ENCODE assay signal across 10 mouse cellular contexts in genomic region chr8:88579246-88579645, GRCm38 (mm10). TPM values are rescaled to one million over a fixed set of nuclear protein-coding genes. Genes with fewer than 3 reads are reported as not detected.
DNase-seq lines count a peak whose midpoint lies in the region; ATAC-seq and TF ChIP-seq lines count a peak whose summit lies in the region.
"Had no signal": no experiment of that assay in that cellular context is flagged by ENCODE, and none has a peak within 500 bp of the region (broad histone marks: within the 10 kb centered on the region; RNA-seq: fewer than 3 reads in every experiment).

No protein-coding gene starts in this region.

- no peaks in the 10 kb centered on the region for H3K36me3 ChIP-seq in forebrain, embryonic 13.5 days (ENCODE audit: poor library complexity, severe bottlenecking)
- H3K36me3 ChIP-seq in intestine, embryonic 16.5 days (ENCODE audit: control insufficient read depth, insufficient read depth, low read length): no peaks in the 10 kb centered on the region
- H3K36me3 ChIP-seq in limb, embryonic 10.5 days: peaks cover 84% of the 10 kb centered on the region

- no peak overlapping the region for H3K4me2 ChIP-seq in forebrain, embryonic 13.5 days
- no peak overlapping the region for H3K4me2 ChIP-seq in intestine, embryonic 16.5 days (ENCODE audit: low read depth, low read length)

- no peak for ATAC-seq in forebrain, embryonic 13.5 days
- no peak for ATAC-seq in intestine, embryonic 16.5 days
- ATAC-seq in inflammation-experienced regulatory T-cells, adult 6 months: no peak

- no peaks in the 10 kb centered on the region for H3K27me3 ChIP-seq in forebrain, embryonic 13.5 days
- no peaks in the 10 kb centered on the region for H3K27me3 ChIP-seq in intestine, embryonic 16.5 days (replicated peaks; ENCODE audit: control insufficient read depth, insufficient read depth, low read length)
- H3K27me3 ChIP-seq in limb, embryonic 10.5 days (ENCODE audit: low read depth, poor library complexity, severe bottlenecking): no peaks in the 10 kb centered on the region

- WGBS in forebrain, embryonic 13.5 days: 31% methylated on average over 7 of the region's 7 CpGs
- 46% methylated on average over 7 of the region's 7 CpGs for WGBS in intestine, embryonic 16.5 days
- 43% methylated on average over 7 of the region's 7 CpGs for WGBS in limb, embryonic 10.5 days

- peaks cover 57% of the 10 kb centered on the region for H3K4me1 ChIP-seq in forebrain, embryonic 13.5 days
- peaks cover 20% of the 10 kb centered on the region for H3K4me1 ChIP-seq in intestine, embryonic 16.5 days (ENCODE audit: control insufficient read depth, insufficient read depth, low read length)
- peaks cover 32% of the 10 kb centered on the region for H3K4me1 ChIP-seq in limb, embryonic 10.5 days

- no peak overlapping the region for H3K9ac ChIP-seq in forebrain, embryonic 13.5 days
- no peak overlapping the region for H3K9ac ChIP-seq in intestine, embryonic 16.5 days (ENCODE audit: low read depth, low read length)

- no peak overlapping the region for H3K4me3 ChIP-seq in layer of hippocampus, adult 2 months
- no peak overlapping the region for H3K4me3 ChIP-seq in forebrain, embryonic 13.5 days
- no peak overlapping the region for H3K4me3 ChIP-seq in intestine, embryonic 16.5 days (ENCODE audit: low read length)
- no peak overlapping the region for H3K4me3 ChIP-seq in limb, embryonic 10.5 days
- H3K4me3 ChIP-seq: myocyte had no signal

- H3K9me3 ChIP-seq in forebrain, embryonic 13.5 days (replicated peaks): no peaks in the 10 kb centered on the region
- H3K9me3 ChIP-seq in intestine, embryonic 16.5 days (ENCODE audit: control insufficient read depth, low read length): no peaks in the 10 kb centered on the region
- no peaks in the 10 kb centered on the region for H3K9me3 ChIP-seq in limb, embryonic 10.5 days (replicated peaks)

- peak overlapping the region; percentile 28; the same call in 1 of the 2 replicates for H3K27ac ChIP-seq in layer of hippocampus, adult 2 months
- H3K27ac ChIP-seq in forebrain, embryonic 13.5 days: peak overlapping the region; percentile 62; the same call in 1 of the 2 replicates
- H3K27ac ChIP-seq in intestine, embryonic 16.5 days (ENCODE audit: low read length): 0 out of 2 replicates have a peak overlapping the region, but pooled peaks have one; percentile 38
- peak overlapping the region; percentile 42; the same call in 1 of the 2 replicates for H3K27ac ChIP-seq in limb, embryonic 10.5 days

- no peak for TF ChIP-seq CTCF in layer of hippocampus, adult 2 months (conservative IDR thresholded peaks at IDR 0.05)

- no peak for DNase-seq in layer of hippocampus, adult 2 months (ENCODE audit: low spot score in 2 of 2)
- no peak for DNase-seq in layer of hippocampus, adult 9-11 months
- no peak for DNase-seq in limb, embryonic 10.5 days (ENCODE audit: low spot score)
- DNase-seq in spleen, postnatal 14 days (ENCODE audit: low spot score in 2 of 2): no peak
- DNase-seq: heart, postnatal 14 days had no signal

RNA-seq across cellular contexts. Expression of gene Snx20, which starts 56.7 kb away (rescaled TPM):
- 1 to 10 TPM; 1.4 to 2.0 TPM for total RNA-seq in layer of hippocampus, adult 2 months (2021)
- 0.47 and 0.80 TPM in 2 replicates for polyA plus RNA-seq in forebrain, embryonic 13.5 days (2015; fragmentation: Nextera tagmentation; extraction: Ambion mirVana)
- polyA plus RNA-seq in intestine, embryonic 16.5 days (2015; fragmentation: Nextera tagmentation; extraction: Ambion mirVana): 2.7 and 8.0 TPM in 2 replicates
- 0.31 and 0.63 TPM in 2 replicates for polyA plus RNA-seq in limb, embryonic 10.5 days (2016; fragmentation: Nextera tagmentation; extraction: Ambion mirVana)
- 10 to 100 TPM in 1 of 3 experiments, 1 to 10 TPM in 2; 6.2 to 12.0 (median 9.3) TPM for polyA plus RNA-seq in inflammation-experienced regulatory T-cells, adult 6 months (2017; shearing (Covaris generic))

RNA-seq across cellular contexts. Expression of gene Nkd1, which starts 58.1 kb away (rescaled TPM):
- 10 to 100 TPM in 1 of 2 experiments, 1 to 10 TPM in 1; 8.8 to 10.1 TPM for total RNA-seq in layer of hippocampus, adult 2 months (2021)
- 44.9 and 47.7 TPM in 2 replicates for polyA plus RNA-seq in forebrain, embryonic 13.5 days (2015; fragmentation: Nextera tagmentation; extraction: Ambion mirVana)
- 27.8 and 28.4 TPM in 2 replicates for polyA plus RNA-seq in intestine, embryonic 16.5 days (2015; fragmentation: Nextera tagmentation; extraction: Ambion mirVana)
- 55.4 and 60.7 TPM in 2 replicates for polyA plus RNA-seq in limb, embryonic 10.5 days (2016; fragmentation: Nextera tagmentation; extraction: Ambion mirVana)
- not detected for polyA plus RNA-seq in inflammation-experienced regulatory T-cells, adult 6 months (2017; shearing (Covaris generic))
- total RNA-seq: common myeloid progenitor, adult 5-6 weeks had no signal

Comparison
In these comparisons a context has a peak if more than half of its experiments do, and no peak if none do; other contexts are left out.
1. RNA of gene Nkd1, which starts 58.1 kb away (polyA plus RNA-seq): 55.4 to 60.7 TPM in limb, embryonic 10.5 days, 44.9 to 47.7 TPM in forebrain, embryonic 13.5 days and 27.8 to 28.4 TPM in intestine, embryonic 16.5 days; not detected in inflammation-experienced regulatory T-cells, adult 6 months; every median in the first group is over 10 times any median in the second.
2. Peak in every context shown above with its lines, with median percentiles within 50 percentile points of each other: H3K27ac ChIP-seq.